Mouse (Mus musculus): ENCODE measurements around the gene Taf1d. TPM values are rescaled to one million over a fixed set of nuclear protein-coding genes. Genes with fewer than 3 reads are reported as not detected.

Taf1d gene
- total and polyA plus RNA-seq, 3 experiments, result 298 to 860 (median 548) TPM

DNA sequence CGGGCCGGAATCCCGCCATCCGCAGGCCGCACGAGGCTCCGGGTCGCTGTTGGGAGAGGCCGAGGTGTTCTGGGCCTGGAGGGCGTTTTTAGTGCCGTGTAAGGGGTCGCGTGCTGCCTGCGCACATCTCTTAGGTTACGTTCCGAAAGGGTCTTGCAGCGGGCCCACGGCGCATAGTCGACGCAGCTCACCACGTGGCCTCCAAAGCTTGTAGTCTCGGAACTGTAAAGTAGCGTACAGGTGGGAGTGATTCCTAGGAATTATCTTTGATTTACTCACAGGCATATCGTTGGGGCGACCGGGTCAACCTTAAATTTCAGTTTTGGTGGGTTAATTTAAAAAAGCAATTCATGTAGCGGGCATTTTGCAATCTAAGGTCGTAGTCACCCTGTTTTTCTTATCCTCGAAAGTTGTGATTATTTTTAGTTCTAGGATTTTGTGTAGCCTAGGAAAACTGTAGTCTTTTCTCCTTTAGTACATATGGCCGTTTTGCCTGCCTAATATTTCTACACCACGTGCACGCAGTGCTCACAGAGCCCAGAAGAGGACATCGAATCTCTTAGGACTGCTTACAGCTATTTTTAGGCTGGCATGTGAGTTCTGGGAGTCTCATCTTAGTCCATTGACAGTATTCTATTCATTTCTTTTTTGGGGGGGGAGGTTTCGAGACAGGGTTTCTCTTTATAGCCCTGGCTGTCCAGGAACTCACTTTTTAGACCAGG lies 545 bp downstream of the Taf1d start, which contains the start of gene 4931406C07Rik:
Gene 4931406C07Rik, minus strand, starts transcription at position 51 of the 722 bp plus-strand sequence.
- TF ChIP-seq BHLHE40 (IDR thresholded peaks at IDR 0.05; ENCODE audit: borderline replicate concordance, low read depth, low read length) (no peak), UBTF (IDR thresholded peaks at IDR 0.05; ENCODE audit: borderline replicate concordance, insufficient read depth, low read depth, low read length) (no peak), USF1 (IDR thresholded peaks at IDR 0.05; ENCODE audit: low read depth, low read length) (no peak), USF2 (IDR thresholded peaks at IDR 0.05; ENCODE audit: borderline replicate concordance in 1 of 2, insufficient read depth in 1 of 2, low read depth in 1 of 2, low read length in 2 of 2) (no peak), RAD21 (IDR thresholded peaks at IDR 0.05; ENCODE audit: low read depth, low read length) (no peak), MAX (IDR thresholded peaks at IDR 0.05; ENCODE audit: low read length) (no peak), CHD1 (IDR thresholded peaks at IDR 0.05; ENCODE audit: low read depth, low read length) (no peak), ZMIZ1 (IDR thresholded peaks at IDR 0.05; ENCODE audit: low read depth, low read length) (no peak), MYC (IDR thresholded peaks at IDR 0.05; ENCODE audit: low read depth, low read length) (no peak), E2F4 (IDR thresholded peaks at IDR 0.05; ENCODE audit: borderline replicate concordance, low read depth, low read length) (no peak), SMC3 (IDR thresholded peaks at IDR 0.05; ENCODE audit: low read depth, low read length) (no peak), ELF1 (IDR thresholded peaks at IDR 0.05; ENCODE audit: low read depth, low read length) (no peak), POLR2AphosphoS2 (IDR thresholded peaks at IDR 0.05; ENCODE audit: low read length) (no peak), JUND (IDR thresholded peaks at IDR 0.05; ENCODE audit: low read depth, low read length) (no peak)
- H3K9me3 ChIP-seq (replicated peaks; ENCODE audit: insufficient read depth, low read length), result no peaks in the 10 kb centered on the region
- peaks cover 55% of the 10 kb centered on the region for H3K79me2 ChIP-seq (ENCODE audit: control insufficient read depth, insufficient read depth, low read length, poor library complexity)
- H3K4me3 ChIP-seq (ENCODE audit: control insufficient read depth in 1 of 2, insufficient read depth in 1 of 2, low read depth in 2 of 2, low read length in 2 of 2), result peak within 1 kb of the TSS; percentile 60 to 73
- peaks cover 42 to 61% of the 10 kb centered on the region in 2 experiments for H3K36me3 ChIP-seq (ENCODE audit: control insufficient read depth in 1 of 2, insufficient read depth in 2 of 2, low read length in 2 of 2)
- peak within 1 kb of the TSS; percentile 89 for H3K27ac ChIP-seq (ENCODE audit: control insufficient read depth, low read depth, low read length)
- H3K4me1 ChIP-seq (ENCODE audit: control insufficient read depth in 1 of 2, insufficient read depth in 2 of 2, low read length in 2 of 2), result peaks cover 22 to 32% of the 10 kb centered on the region in 2 experiments
- peak within 1 kb of the TSS; percentile 90 for H3K9ac ChIP-seq (ENCODE audit: control insufficient read depth, low read depth, low read length, poor library complexity, severe bottlenecking)
- peak; percentile 77 for DNase-seq (ENCODE audit: low read depth, low spot score)
- no peaks in the 10 kb centered on the region for H3K27me3 ChIP-seq (ENCODE audit: control insufficient read depth in 1 of 2, insufficient read depth in 2 of 2, low read length in 2 of 2)

GRCm38 (mm10) chr9:15307257-15307656 lies 1.2 kb downstream of the Taf1d start:
- peaks cover 47 to 68% of the 10 kb centered on the region in 2 experiments for H3K36me3 ChIP-seq (ENCODE audit: control insufficient read depth in 1 of 2, insufficient read depth in 2 of 2, low read length in 2 of 2)
- peak; percentile 66 for DNase-seq (ENCODE audit: low read depth, low spot score)
- TF ChIP-seq MXI1 (IDR thresholded peaks at IDR 0.05; ENCODE audit: low read depth, low read length) (no peak), KAT2A (conservative IDR thresholded peaks at IDR 0.05; ENCODE audit: low read depth, low read length) (no peak), POLR2A (IDR thresholded peaks at IDR 0.05; ENCODE audit: control insufficient read depth in 1 of 2, insufficient read depth in 1 of 2, low read depth in 1 of 2, low read length in 2 of 2, poor library complexity in 1 of 2) (0 out of 4 replicates have a peak, but pooled peaks of 1 of the 2 experiments have one; percentile 44), BHLHE40 (IDR thresholded peaks at IDR 0.05; ENCODE audit: borderline replicate concordance, low read depth, low read length) (no peak), SIN3A (IDR thresholded peaks at IDR 0.05; ENCODE audit: low read length) (no peak), ZNF384 (IDR thresholded peaks at IDR 0.05; ENCODE audit: low read depth, low read length) (no peak), MAX (IDR thresholded peaks at IDR 0.05; ENCODE audit: low read length) (no peak)
- H3K4me3 ChIP-seq (ENCODE audit: control insufficient read depth in 1 of 2, insufficient read depth in 1 of 2, low read depth in 2 of 2, low read length in 2 of 2), result peak overlapping the region; percentile 60 to 73
- H3K9me3 ChIP-seq (replicated peaks; ENCODE audit: insufficient read depth, low read length), result no peaks in the 10 kb centered on the region
- H3K79me2 ChIP-seq (ENCODE audit: control insufficient read depth, insufficient read depth, low read length, poor library complexity), result peaks cover 57% of the 10 kb centered on the region
- peaks cover 24 to 37% of the 10 kb centered on the region in 2 experiments for H3K4me1 ChIP-seq (ENCODE audit: control insufficient read depth in 1 of 2, insufficient read depth in 2 of 2, low read length in 2 of 2)
- H3K27ac ChIP-seq (ENCODE audit: control insufficient read depth, low read depth, low read length), result peak overlapping the region; percentile 89
- peak overlapping the region; percentile 90 for H3K9ac ChIP-seq (ENCODE audit: control insufficient read depth, low read depth, low read length, poor library complexity, severe bottlenecking)
- H3K27me3 ChIP-seq (ENCODE audit: control insufficient read depth in 1 of 2, insufficient read depth in 2 of 2, low read length in 2 of 2), result no peaks in the 10 kb centered on the region

Data from MEL (cell line).